Mouse (Mus musculus): ENCODE measurements around the gene Ugt1a10.

GRCm38 (mm10) chr1:88015371-88015770, 39.8 kb upstream of the Ugt1a10 start:
- TF ChIP-seq CTCF (IDR thresholded peaks at IDR 0.05; ENCODE audit: control insufficient read depth, insufficient read depth, low read length) (no peak), POLR2A (IDR thresholded peaks at IDR 0.05; ENCODE audit: borderline replicate concordance, control insufficient read depth, low read depth, low read length) (no peak)

Data from bone marrow, adult 2 months (tissue).